Mouse (Mus musculus) cerebellum, adult 9-11 months (tissue): ENCODE measurements at regions not wholly inside any gene's neighbourhood (a gene's known extent, or its start where the extent isn't known, plus 50 kb on each side); places are given as distances from the start of the nearest gene placed in this dataset.
A peak's percentile ranks its signal among the peaks of the same experiment; 100 is the strongest.

ENCODE experiments used
- DNase-seq: peaks from one replicate; pipeline ENCODE4 v3.0.0; 2022

DNA sequence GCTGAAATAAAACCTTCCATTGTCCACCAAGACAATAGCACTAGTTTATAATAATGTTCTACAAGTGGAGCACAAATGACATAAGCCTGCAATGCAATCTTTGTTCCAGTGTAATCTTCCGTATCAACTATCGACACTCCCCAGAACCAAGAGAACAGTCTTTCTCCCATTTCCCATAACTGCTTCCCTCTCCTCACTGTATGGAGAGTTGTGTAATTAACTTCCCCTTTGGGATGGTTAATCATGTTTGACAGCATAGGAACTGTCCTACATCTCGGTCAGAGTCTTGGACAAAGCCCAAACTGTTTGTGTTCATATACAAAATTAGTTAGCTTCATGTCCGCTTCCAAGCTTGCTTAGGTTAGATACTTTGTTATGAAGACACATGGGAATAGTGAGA is 225.8 kb upstream of the Marcks start:
- no peak for DNase-seq

DNA sequence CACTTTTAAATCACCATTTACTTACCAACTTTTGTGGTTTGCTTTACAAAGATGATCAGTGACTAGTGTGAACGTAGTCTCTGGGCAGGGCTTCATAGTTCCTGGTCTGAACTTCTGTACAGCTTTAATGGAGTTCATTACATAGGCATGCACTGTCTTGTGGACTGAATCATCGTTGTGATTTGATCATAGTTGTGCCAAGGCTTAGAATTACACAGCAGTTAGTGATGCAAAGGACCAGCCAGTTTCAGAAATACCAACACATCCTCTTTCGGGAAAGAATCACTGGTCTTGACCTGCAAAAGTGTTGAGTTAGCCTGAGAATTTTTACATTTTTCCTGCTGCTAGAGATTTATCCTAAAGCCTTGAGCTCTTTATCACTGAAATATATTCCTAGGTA is 222.3 kb upstream of the Marcks start:
- DNase-seq, result no peak

- no peak for DNase-seq
Measured at GRCm38 (mm10) chr10:37358900-37359299, 220.2 kb upstream of the Marcks start.

- DNase-seq, result no peak
Measured at GRCm38 (mm10) chr10:37358334-37358733, 219.6 kb upstream of the Marcks start.

- DNase-seq, result peak; percentile 19
Measured at GRCm38 (mm10) chr10:37357304-37358060, 218.8 kb upstream of the Marcks start.

- DNase-seq, result no peak
Measured at GRCm38 (mm10) chr10:37349261-37349660, 210.5 kb upstream of the Marcks start.

GRCm38 (mm10) chr10:37348416-37348815 is 209.7 kb upstream of the Marcks start:
- no peak for DNase-seq

DNA sequence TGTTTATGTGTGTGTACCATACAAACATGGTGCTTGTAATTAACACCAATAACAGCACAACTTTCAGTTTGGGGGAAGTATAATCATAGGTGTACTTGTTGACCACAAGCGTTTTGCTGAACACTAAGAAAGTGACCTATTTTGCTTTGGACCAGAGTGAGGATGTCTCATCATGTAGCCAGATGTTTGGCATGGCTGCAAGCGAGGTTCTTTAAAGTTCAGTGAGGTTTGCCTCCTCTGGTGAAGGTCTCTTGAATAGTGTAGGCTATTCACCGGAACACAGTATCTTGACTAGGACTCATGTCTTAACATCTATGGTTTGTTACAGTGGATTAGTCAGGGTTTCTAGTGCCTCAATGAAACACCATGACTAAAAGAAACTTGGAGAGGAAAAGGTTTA is 208.9 kb upstream of the Marcks start:
- DNase-seq, result no peak

DNA sequence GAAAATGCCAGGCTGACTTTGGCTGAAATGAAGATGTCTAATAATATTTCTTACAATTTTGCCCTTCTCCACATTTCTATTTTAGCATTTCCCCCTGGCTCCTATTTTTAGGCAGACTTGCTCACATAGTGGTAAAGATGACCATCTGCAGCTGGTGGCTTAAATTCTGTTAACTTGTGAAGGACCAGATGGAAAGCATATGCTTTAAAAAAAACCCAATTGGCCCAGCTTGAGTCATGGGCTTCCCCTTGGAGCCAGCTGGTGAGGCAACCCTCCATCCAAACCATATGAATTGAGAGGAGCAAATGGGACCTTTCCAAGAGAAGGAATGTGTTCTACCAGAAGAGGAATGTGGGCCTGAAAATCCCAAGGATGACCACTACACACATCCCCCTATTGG is 204.0 kb upstream of the Marcks start:
- DNase-seq, result peak; percentile 55

GRCm38 (mm10) chr10:37339658-37340057 is 200.9 kb upstream of the Marcks start:
- no peak for DNase-seq

- no peak for DNase-seq
Measured at GRCm38 (mm10) chr10:37338073-37338912, 199.6 kb upstream of the Marcks start.

GRCm38 (mm10) chr10:37337172-37337620 is 198.5 kb upstream of the Marcks start:
- DNase-seq, result no peak

GRCm38 (mm10) chr10:37335148-37335547 is 196.4 kb upstream of the Marcks start:
- no peak for DNase-seq

DNA sequence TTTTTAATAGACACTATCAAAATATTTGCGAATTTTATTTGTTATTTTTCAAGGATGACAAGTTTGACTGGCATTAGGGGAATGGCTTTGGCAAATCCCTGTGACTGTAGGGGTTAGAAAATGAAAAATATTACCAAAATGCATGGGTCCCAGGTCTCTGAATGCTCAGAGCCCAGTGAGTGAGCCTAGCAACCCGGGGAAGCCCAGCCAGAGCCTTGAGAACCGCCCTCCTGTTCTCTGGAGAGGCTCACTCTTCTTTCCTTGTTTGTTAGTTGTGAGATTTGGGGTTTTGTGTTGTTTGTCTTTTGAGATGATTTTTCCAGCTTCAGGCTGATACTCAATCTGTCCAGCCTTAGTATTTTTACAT is 187.4 kb upstream of the Marcks start:
- no peak for DNase-seq

DNA sequence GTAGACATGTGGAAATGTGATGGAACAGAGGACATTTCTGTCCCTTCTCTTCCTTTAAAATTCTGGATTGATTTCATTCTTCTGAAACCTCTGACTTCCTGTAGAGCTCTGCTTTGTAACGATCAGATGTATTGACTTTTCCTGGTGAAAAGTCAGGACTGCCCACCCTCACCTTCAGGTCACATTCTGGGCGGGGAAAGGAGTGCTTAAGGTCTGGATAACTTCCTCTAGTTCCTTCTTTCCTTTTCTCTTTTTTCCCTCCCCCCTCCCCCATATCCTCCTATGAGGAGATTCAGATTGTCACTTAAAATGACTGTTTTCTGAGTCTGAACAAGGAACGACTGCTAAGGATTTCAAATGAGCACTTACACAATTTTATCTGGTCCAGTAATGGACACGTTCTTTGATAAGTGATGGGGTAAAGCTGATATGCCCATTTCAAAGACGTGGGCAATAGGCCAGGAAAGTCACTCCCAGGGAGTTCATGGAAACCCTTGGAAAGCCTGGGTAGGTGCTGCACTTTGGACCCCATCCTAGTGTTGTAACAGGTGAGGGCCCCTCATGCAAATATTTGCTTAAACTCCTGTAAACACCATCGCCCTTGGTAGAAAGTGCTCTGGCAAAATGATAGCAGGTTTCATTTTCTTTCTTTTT is 186.9 kb upstream of the Marcks start:
- DNase-seq, result no peak

GRCm38 (mm10) chr10:37323689-37324088 is 185.0 kb upstream of the Marcks start:
- DNase-seq, result no peak

GRCm38 (mm10) chr10:37322809-37323208 is 184.1 kb upstream of the Marcks start:
- no peak for DNase-seq

DNA sequence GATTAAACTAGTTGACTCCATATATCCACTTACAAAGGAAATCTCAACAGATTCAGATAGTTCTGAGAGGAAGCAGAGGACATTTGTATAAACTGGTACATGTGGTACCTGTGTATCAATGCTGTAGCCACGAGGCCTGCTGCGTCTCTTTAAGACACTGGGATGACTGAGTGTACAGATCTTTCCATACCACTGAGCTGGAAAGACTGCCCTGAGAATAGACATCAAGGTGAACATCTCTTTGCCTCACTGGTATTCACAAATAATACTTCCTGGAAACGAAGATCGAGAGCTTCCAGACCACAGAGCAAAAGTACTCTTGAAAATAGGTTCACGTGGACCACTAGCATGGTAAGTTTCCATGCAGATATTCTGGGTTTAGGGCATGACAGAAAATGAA is 183.6 kb upstream of the Marcks start:
- no peak for DNase-seq

DNA sequence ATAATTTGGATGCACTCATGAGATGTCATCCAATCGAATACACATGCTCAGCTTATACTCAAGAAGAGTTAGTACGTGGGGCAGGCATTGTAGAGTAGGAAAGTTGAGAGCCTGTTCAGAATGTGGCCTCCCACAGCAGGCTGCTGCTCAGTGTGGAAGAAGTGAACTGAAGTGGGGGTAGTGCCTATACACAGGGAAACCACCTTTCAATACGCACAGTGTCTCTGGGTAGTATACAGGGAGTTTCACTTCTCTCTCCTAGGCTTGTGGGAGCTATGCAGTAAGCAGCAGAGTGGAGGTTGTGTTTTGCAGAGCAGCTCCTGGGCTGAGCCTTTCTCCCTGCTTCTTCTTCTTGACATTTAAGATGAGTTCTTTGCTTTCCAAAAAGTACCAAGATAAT is 182.5 kb upstream of the Marcks start:
- DNase-seq, result no peak

- no peak for DNase-seq
Measured at GRCm38 (mm10) chr10:37319746-37320430, 181.2 kb upstream of the Marcks start.

- DNase-seq, result no peak
Measured at GRCm38 (mm10) chr10:37316701-37317100, 178.0 kb upstream of the Marcks start.

GRCm38 (mm10) chr10:37315804-37316203 is 177.1 kb upstream of the Marcks start:
- no peak for DNase-seq
